Mouse (Mus musculus) kidney, adult 11 months (tissue): ENCODE measurements around the gene Sdk2.

Source experiments
- DNase-seq: peaks from one replicate; pipeline ENCODE4 v3.0.0; 2022

Gene Sdk2

GRCm38 (mm10) chr11:113731945-113732612, 334.8 kb downstream of the Sdk2 start:
- no peak for DNase-seq

GRCm38 (mm10) chr11:113730879-113731278, 336.0 kb downstream of the Sdk2 start:
- DNase-seq, result peak; percentile 43

GRCm38 (mm10) chr11:113729917-113730316, 336.9 kb downstream of the Sdk2 start:
- peak; percentile 47 for DNase-seq

GRCm38 (mm10) chr11:113729239-113729638, 337.6 kb downstream of the Sdk2 start:
- DNase-seq, result no peak

GRCm38 (mm10) chr11:113727992-113728391, 338.9 kb downstream of the Sdk2 start:
- DNase-seq, result no peak

- no peak for DNase-seq
Observed at GRCm38 (mm10) chr11:113726994-113727888, 339.6 kb downstream of the Sdk2 start.
